Mouse (Mus musculus): Measurements from ENCODE around the gene Aox1.
"Not testable (repeated sequence)": the region's sequence is repeated elsewhere in the genome, so short reads cannot be mapped to it uniquely, and the experiment has no call there.

Gene Aox1

GRCm38 (mm10) chr1:58029636-58030117 is at the start of gene Aox1:
Gene Aox1 (plus strand): TSS chr1:58029931.
- peak; percentile 45 to 49 for DNase-seq

GRCm38 (mm10) chr1:57989052-57989600 is 40.6 kb upstream of the Aox1 start:
- DNase-seq, result peak; percentile 7 to 29

GRCm38 (mm10) chr1:57991277-57991676 is 38.5 kb upstream of the Aox1 start:
- DNase-seq, result no peak

DNA sequence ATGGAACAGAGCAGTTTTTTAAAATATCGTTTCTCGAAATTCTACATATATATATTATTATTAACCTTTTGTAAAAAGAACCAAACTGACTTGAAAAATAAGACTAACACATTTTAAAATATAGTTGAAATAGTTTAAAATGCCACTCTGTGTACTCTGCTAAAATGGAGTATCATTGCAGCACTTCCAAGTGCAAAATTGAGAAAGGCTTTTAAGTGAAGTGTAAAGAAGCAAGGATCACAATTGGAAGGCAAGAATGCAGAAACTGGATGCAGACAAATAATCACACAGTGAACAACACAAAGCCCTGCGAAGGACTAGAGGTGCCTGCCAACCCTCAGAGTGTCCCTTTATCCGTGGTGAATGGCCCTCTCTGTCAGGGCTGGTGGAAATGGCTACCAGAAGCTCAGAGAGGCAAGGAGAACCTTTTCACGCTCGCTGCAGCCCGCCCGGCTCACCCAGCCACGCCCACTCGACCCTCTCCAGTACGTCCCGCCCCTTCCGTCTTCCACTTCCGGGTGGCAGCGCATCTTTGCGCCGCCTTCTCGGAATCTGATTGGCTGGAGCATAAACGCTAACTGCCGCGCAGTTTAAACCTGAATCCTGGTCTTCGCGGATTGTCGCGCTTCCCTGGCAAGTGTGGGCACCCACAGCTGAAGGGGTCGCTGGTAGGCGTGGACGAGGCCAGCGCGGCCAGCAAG is 34.1 kb upstream of the Aox1 start, which contains the start of gene Sgo2a:
Gene Sgo2a, plus strand, starts transcription at position 540 of the 701 bp plus-strand sequence.
- peak; percentile 93 to 94 for DNase-seq

DNA sequence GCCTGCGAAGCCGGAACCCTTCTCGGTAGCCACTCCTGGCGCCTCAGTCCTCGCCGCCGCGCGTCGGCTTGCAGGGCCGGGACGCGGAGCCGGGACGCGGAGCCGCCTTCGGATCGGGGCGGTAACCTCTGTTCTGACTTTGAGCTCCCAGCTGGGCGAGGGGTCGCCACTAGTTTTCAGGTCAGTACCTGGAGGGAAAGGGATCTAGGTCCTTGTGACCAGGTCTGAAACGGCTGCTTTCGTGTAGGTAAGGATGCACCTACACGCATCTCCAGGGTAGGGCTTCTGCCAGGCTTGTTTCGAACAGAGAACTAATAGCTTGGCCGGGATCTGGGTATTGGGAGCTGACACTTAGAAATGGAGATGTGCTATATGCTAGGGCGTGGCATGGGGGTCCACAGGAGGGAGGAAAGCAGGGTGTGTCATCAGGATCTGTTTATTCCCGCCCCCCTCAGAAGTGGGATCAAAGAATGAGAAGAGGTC is 33.6 kb upstream of the Aox1 start:
- DNase-seq, result no peak

GRCm38 (mm10) chr1:57998146-57998545 is 31.6 kb upstream of the Aox1 start:
- DNase-seq, result no peak

DNA sequence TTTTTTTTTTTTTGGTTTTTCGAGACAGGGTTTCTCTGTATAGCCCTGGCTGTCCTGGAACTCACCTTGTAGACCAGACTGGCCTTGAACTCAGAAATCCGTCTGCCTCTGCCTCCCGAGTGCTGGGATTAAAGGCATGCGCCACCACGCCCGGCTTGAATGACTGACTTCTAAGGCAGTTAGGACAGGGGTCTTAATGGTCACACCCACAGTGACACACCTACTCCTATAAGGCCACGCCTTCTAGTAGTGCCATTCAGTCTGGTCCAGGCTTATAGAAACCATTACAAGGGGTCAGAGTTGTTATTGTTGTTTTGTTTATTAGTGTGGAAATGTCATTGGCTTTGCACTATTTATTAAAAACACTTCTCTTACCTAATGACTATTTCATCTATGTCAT is 23.3 kb upstream of the Aox1 start:
- DNase-seq, result not testable (repeated sequence)

GRCm38 (mm10) chr1:58018856-58019255 is 10.9 kb upstream of the Aox1 start, which contains the start of gene Kctd18:
Gene Kctd18 (minus strand): TSS chr1:58018956.
- no peak for DNase-seq

GRCm38 (mm10) chr1:58027707-58028106 is 2.0 kb upstream of the Aox1 start:
- no peak for DNase-seq

DNA sequence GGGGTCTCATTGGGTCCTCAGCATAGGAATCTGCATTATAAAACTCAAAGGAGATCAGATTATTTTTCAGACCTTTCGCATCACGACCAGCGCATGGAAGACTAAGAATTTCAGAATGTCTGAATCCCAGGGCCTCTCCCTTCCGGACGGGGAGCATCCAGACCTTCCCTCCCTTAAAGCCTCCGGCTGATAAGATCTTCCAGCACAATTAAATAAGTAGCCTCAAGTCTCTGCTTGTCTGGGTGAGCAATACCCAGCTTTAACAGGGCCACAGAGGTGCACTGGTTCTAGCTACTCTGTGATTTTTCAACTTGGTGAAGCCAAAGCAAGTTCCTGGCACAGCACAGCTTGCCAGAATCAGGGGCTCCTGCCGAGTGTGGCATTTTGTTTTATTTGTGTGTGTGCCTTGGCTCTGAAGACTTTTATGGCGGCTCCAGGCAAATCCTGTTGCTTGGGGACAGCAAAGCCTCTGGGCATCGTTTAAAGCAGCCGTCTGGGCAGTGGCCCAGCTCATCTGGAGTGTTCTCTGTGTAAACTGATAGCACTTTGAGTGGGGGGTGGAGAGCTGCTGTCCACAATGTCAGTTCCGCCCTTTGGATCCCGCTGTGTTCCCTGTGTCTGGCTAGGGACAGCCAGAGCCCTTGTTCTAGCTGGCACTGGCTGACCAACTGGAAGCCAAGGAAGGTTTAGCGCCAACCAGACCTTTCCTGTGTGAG is 583 bp downstream of the Aox1 start:
- DNase-seq, result peak; percentile 50 to 74

DNA sequence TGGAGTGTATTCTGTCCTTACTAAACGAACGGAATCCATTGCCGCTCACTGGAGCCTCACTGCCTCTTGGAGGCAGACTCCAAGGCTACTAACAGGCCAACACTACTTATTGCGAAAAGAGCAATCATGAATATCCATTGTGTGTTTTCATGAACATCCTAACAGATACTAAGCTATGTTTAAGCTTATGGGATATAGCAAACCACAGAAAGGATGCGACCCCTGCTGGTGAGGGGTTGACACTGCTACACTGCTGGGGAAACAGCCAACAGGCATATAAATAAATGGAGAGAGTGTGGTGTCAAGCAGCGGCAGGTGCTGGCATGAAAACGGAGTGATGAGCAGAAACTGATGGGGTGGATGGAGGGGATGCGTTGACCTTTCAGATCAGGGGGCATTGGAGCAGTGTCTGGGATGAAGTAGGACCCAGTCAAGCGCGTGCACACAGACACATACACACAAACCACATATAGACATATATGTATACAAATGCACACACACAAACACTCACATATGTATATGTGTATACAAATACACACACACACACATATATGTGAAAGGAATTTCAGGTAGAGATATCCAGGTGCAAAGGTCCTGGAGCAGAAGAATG is 1.5 kb downstream of the Aox1 start:
- peak; percentile 52 to 70 for DNase-seq

GRCm38 (mm10) chr1:58037306-58037705 is 7.6 kb downstream of the Aox1 start:
- DNase-seq, result not testable (repeated sequence)

GRCm38 (mm10) chr1:58045076-58045475 is 15.3 kb downstream of the Aox1 start:
- DNase-seq, result no peak

GRCm38 (mm10) chr1:58045546-58045945 is 15.8 kb downstream of the Aox1 start:
- no peak for DNase-seq

DNA sequence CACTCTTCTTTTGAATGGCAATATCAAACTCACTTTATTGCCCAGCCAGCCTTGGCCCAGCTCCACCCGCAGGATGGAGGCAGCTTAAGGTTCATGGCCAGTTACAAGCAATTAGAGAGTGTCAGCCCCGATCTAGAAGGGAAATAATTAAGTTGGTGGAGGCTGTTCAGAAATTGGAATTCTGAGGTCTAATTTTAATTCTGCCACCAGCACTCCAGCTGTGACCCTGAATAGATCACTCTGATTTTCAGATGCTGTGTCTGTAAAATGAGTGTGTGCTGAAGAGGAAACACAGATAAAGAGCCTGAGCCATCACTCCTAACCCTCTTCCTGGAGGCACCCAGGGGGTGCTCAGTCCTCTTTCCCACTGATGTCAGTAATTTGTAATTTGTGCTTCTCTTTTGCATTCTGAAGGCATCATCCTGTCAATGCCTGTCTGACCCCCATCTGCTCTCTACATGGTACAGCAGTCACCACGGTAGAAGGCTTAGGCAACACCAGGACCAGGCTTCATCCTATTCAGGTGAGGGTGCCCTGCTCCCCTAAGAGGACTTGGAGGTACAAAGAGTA is 17.1 kb downstream of the Aox1 start:
- no peak for DNase-seq

GRCm38 (mm10) chr1:58049126-58049525 is 19.4 kb downstream of the Aox1 start:
- DNase-seq, result no peak

GRCm38 (mm10) chr1:58055598-58055997 is 25.9 kb downstream of the Aox1 start:
- no peak for DNase-seq

- DNase-seq, result no peak
Measured at GRCm38 (mm10) chr1:58056074-58056807, 26.5 kb downstream of the Aox1 start.

DNA sequence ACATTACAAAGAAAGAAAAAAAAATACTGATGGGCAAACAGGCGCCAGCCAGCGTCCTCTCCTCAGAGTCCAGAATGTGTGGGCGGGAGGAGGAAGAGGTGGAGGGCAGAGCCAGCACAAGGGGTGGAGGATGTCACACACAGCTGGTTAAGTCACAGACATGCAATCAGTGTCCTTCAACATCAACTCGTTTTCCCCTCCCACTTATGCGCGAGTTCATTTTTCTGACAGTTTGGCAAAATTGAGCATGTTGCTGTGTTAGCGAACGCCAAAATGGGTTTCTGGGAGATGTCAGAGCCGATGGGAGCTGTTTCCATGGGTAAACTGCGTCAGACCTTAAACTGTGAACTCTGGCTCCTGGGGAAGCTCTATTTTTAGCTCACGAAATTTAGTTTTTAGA is 27.2 kb downstream of the Aox1 start:
- DNase-seq, result peak; percentile 50 to 77

DNA sequence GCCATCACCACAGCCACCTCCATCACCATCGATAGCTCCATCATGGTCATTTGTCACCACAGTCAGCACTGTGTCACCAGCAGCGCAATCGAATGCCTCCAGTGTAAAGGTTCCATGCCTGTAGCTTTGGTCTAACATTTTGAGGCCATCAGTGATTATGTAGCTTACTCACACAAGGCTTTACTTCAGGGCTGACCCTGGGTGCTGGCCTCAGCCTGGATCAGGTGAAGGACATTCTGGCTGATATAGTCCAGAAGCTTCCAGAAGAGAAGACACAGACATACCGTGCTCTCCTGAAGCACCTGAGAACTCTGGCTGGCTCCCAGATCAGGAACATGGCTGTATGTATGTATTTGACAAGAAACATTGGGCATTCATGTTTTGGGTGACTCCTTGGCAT is 29.1 kb downstream of the Aox1 start:
- DNase-seq, result no peak

DNA sequence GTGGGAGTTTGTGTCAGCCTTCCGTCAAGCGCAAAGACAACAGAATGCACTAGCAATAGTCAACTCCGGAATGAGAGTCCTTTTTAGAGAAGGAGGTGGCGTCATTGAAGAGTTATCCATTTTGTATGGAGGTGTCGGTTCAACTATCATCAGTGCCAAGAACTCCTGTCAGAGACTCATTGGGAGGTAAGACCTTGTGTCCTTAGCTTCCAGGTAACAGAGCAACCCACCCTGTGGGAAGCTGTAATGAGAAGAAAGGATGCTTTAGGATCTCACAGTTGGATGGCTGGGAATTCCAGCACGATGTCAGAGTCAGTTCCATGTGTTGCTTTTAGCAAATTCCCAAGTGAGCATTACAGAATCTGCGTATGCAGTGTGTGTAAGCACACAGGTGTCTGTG is 32.4 kb downstream of the Aox1 start:
- DNase-seq, result no peak

DNA sequence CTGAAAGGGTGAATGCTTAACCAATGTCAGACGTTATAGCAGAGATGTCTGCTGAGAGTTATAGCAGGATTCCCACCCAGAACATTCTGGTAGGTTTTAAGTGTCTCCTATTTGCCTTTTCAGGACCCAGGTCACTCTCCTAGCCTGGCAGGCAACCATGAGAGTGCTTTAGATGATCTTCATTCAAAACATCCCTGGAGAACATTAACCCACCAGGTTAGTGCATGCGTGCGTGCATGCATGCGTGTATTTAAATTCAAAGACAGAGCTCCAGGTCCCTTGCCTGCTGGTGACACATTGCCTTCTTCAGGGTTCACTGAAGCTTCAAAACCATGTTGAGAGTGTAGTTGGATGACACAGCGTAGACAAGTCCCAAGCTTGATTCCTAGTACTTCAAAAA is 35.4 kb downstream of the Aox1 start:
- no peak for DNase-seq

Data from lung, postnatal 4 days (tissue).